Mouse (Mus musculus) cortical plate, adult 2 months (tissue): ENCODE measurements around the gene P2ry10b.

Source experiments
- CTCF ChIP-seq: fragments of 200-500 bp; IDR thresholded peaks from 2 replicates; pipeline ENCODE4 v1.5.1; 2011; ENCODE audit warnings: mild to moderate bottlenecking, control low read depth, low read length; ENCODE audit not compliant: insufficient read depth; ENCODE audit errors: extremely low read depth
- POLR2A ChIP-seq: fragments of 200-500 bp; IDR thresholded peaks from 2 replicates; pipeline ENCODE4 v1.6.1; 2011; ENCODE audit warnings: mild to moderate bottlenecking, low read length, control low read depth; ENCODE audit not compliant: insufficient read depth; ENCODE audit errors: extremely low read depth

- TF ChIP-seq CTCF: no peak
- TF ChIP-seq POLR2A: no peak
Measured at GRCm38 (mm10) chrX:107143930-107144329, 4.8 kb upstream of the P2ry10b start.
